In the genomic region with DNA sequence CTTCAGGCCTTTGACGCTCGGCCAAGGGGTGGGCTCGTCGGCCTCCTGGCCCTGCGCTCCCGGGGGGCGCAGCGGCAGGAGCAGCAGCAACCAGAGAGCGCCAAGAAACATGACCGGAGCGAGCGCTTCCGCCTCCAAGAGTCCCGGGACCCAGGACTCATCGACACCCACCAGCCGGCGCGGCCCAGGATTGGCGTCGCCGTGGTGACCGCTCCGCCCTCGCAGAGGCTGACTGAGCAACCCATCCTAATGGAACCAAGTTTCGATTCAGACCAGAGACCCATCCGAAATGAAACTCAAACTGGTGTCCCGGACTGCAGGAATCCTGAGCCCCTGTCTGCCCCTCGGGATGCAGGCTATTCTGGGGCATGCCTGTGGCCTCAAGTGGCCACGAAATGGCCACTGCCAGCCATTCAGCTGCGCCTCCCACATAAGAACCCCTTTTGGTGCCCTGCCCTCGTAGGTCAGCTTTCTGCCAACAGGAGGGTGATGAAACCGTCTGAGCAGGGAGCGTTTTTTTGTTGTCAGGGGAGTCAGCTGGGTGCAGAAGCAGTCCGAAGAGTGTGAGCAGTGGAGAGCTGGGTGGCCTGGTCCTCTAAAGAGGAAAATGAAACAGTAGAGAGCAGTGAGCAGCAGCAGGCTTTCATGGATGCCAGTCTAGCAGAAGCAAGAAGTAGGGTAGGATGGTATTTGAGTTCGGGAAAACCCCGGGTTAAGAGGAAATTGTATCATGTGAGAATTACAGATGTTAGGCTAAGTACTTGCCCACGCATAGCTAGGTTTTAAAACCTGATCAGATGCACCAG, we compare ENCODE assay signal across 8 mouse cellular contexts. TPM values are rescaled to one million over a fixed set of nuclear protein-coding genes. Genes with fewer than 3 reads are reported as not detected.
A peak's percentile ranks its signal among the peaks of the same experiment; 100 is the strongest.
DNase-seq lines count a peak whose midpoint lies in the region; ATAC-seq lines count a peak whose summit lies in the region.

A gene (minus strand): TSS at position 162 of the 806 bp plus-strand sequence.

- peak within 1 kb of the TSS in 1 of 2 experiments; percentile 35; a peak in 1 of 4 replicates for H3K27ac ChIP-seq in heart, embryonic 14.5 days (replicated peaks in 1 of 2; ENCODE audit: control insufficient read depth in 1 of 2, insufficient read depth in 1 of 2, low read depth in 2 of 2, low read length in 2 of 2)
- H3K27ac ChIP-seq in liver, embryonic 15.5 days (replicated peaks), result 0 out of 2 replicates have a peak within 1 kb of the TSS, but pooled peaks have one; percentile 19
- H3K27ac ChIP-seq in stomach, embryonic 16.5 days (ENCODE audit: low read length), result peak within 1 kb of the TSS; percentile 43

- peak; percentile 50 to 60 for DNase-seq in CD8-positive naive resting alpha-beta T cell, adult 2 months (ENCODE audit: low read depth in 2 of 2, low spot score in 2 of 2)
- peak; percentile 74 for DNase-seq in brain, adult 2 months (ENCODE audit: low read depth, low spot score)
- DNase-seq in kidney, postnatal 10 days, result peak; percentile 89
- DNase-seq in neural tube, embryonic 10.5 days (ENCODE audit: extremely low spot score, low spot score), result peak; percentile 74

- peaks cover 5% of the 10 kb centered on the region for H3K36me3 ChIP-seq in erythroblast, embryonic 14.5 days (ENCODE audit: control insufficient read depth)
- 0 out of 2 replicates have a peak, but pooled peaks cover 2% of the 10 kb centered on the region for H3K36me3 ChIP-seq in heart, embryonic 14.5 days (ENCODE audit: control insufficient read depth, insufficient read depth, low read length)
- no peaks in the 10 kb centered on the region for H3K36me3 ChIP-seq in liver, embryonic 15.5 days (replicated peaks)
- no peaks in the 10 kb centered on the region for H3K36me3 ChIP-seq in stomach, embryonic 16.5 days (ENCODE audit: control insufficient read depth, insufficient read depth, low read length)

- WGBS in heart, embryonic 14.5 days, result 7% methylated on average over 37 of the region's 37 CpGs
- WGBS in liver, embryonic 15.5 days (ENCODE audit: insufficient replicate concordance), result 5% methylated on average over 37 of the region's 37 CpGs
- WGBS in stomach, embryonic 16.5 days, result 8% methylated on average over 37 of the region's 37 CpGs

- H3K27me3 ChIP-seq in erythroblast, embryonic 14.5 days (ENCODE audit: control insufficient read depth), result peaks cover 25% of the 10 kb centered on the region
- no peaks in the 10 kb centered on the region for H3K27me3 ChIP-seq in heart, embryonic 14.5 days (ENCODE audit: control insufficient read depth, insufficient read depth, low read length)
- 0 out of 2 replicates have a peak, but pooled peaks cover 8% of the 10 kb centered on the region for H3K27me3 ChIP-seq in liver, embryonic 15.5 days
- no peaks in the 10 kb centered on the region for H3K27me3 ChIP-seq in stomach, embryonic 16.5 days (ENCODE audit: control insufficient read depth, insufficient read depth, low read length)

- H3K4me3 ChIP-seq in erythroblast, embryonic 14.5 days (replicated peaks), result peak within 1 kb of the TSS; percentile 72
- H3K4me3 ChIP-seq in heart, embryonic 14.5 days (ENCODE audit: control insufficient read depth in 1 of 2, insufficient read depth in 1 of 2, low read depth in 1 of 2, low read length in 2 of 2), result peak within 1 kb of the TSS; percentile 64 to 71
- peak within 1 kb of the TSS; percentile 70 for H3K4me3 ChIP-seq in liver, embryonic 15.5 days (replicated peaks)
- peak within 1 kb of the TSS; percentile 70 for H3K4me3 ChIP-seq in stomach, embryonic 16.5 days (replicated peaks; ENCODE audit: low read length)

- H3K4me2 ChIP-seq in heart, embryonic 14.5 days (ENCODE audit: low read length), result peak within 1 kb of the TSS; percentile 95
- H3K4me2 ChIP-seq in liver, embryonic 15.5 days, result peak within 1 kb of the TSS; percentile 97
- H3K4me2 ChIP-seq in stomach, embryonic 16.5 days (ENCODE audit: low read depth, low read length), result peak within 1 kb of the TSS; percentile 96

- no peaks in the 10 kb centered on the region for H3K9me3 ChIP-seq in erythroblast, embryonic 14.5 days (ENCODE audit: control insufficient read depth, low read length)
- H3K9me3 ChIP-seq in heart, embryonic 14.5 days (ENCODE audit: control insufficient read depth, low read length), result no peaks in the 10 kb centered on the region
- H3K9me3 ChIP-seq in liver, embryonic 15.5 days (replicated peaks), result no peaks in the 10 kb centered on the region
- no peaks in the 10 kb centered on the region for H3K9me3 ChIP-seq in stomach, embryonic 16.5 days (replicated peaks; ENCODE audit: control insufficient read depth, low read length)

- H3K4me1 ChIP-seq in erythroblast, embryonic 14.5 days (ENCODE audit: control insufficient read depth), result peaks cover 28% of the 10 kb centered on the region
- H3K4me1 ChIP-seq in heart, embryonic 14.5 days (ENCODE audit: control insufficient read depth in 2 of 2, insufficient read depth in 2 of 2, low read length in 2 of 2), result peaks cover 4 to 7% of the 10 kb centered on the region in 2 experiments; a peak in 2 of 4 replicates
- peaks cover 24% of the 10 kb centered on the region for H3K4me1 ChIP-seq in liver, embryonic 15.5 days (replicated peaks)
- peaks cover 10% of the 10 kb centered on the region; the same call in 1 of the 2 replicates for H3K4me1 ChIP-seq in stomach, embryonic 16.5 days (ENCODE audit: control insufficient read depth, insufficient read depth, low read length)

- H3K9ac ChIP-seq in heart, embryonic 14.5 days (ENCODE audit: low read length), result peak within 1 kb of the TSS; percentile 78
- H3K9ac ChIP-seq in liver, embryonic 15.5 days, result peak within 1 kb of the TSS; percentile 56
- H3K9ac ChIP-seq in stomach, embryonic 16.5 days (ENCODE audit: low read length), result peak within 1 kb of the TSS; percentile 76

- ATAC-seq in heart, embryonic 14.5 days (ENCODE audit: insufficient number of reproducible peaks, insufficient read depth, low FRiP score, low read depth), result peak; percentile 71
- ATAC-seq in liver, embryonic 15.5 days (ENCODE audit: insufficient read depth), result peak; percentile 79
- peak; percentile 83; the same call in 1 of the 2 replicates for ATAC-seq in stomach, embryonic 16.5 days (ENCODE audit: insufficient read depth, low FRiP score)

RNA-seq across cellular contexts. Expression of the gene that starts here (rescaled TPM):
- 0.05 TPM in 1 of 2 replicates, not detected in the other for polyA plus RNA-seq in erythroblast, embryonic 14.5 days (2012)
- 6.8 and 8.4 TPM in 2 replicates for polyA plus RNA-seq in heart, embryonic 14.5 days (2014; fragmentation: Nextera tagmentation; extraction: Ambion mirVana)
- 4.4 and 4.6 TPM in 2 replicates for polyA plus RNA-seq in liver, embryonic 15.5 days (2015; fragmentation: Nextera tagmentation; extraction: Ambion mirVana)
- polyA plus RNA-seq in stomach, embryonic 16.5 days (2015; fragmentation: Nextera tagmentation; extraction: Ambion mirVana), result 14.6 and 19.2 TPM in 2 replicates
